Mouse (Mus musculus) neural tube, embryonic 11.5 days (tissue): ENCODE data around the gene Tcta. TPM values are rescaled to one million over a fixed set of nuclear protein-coding genes. Genes with fewer than 3 reads are reported as not detected.
"Not testable (repeated sequence)": the region's sequence is repeated elsewhere in the genome, so short reads cannot be mapped to it uniquely, and the experiment has no call there.

ENCODE experiments used
- ATAC-seq: fragments of 200-750 bp; cut with Nextera tagmentation; 2 replicates; pipeline ENCODE4 v1.8.0; 2017; ENCODE audit warnings: moderate number of reproducible peaks, mild to moderate bottlenecking, moderate TSS enrichment, moderate library complexity; ENCODE audit not compliant: insufficient read depth, low FRiP score, low TSS enrichment
- DNase-seq: peaks from one replicate; pipeline ENCODE4 v3.0.0-alpha.2; 2015; ENCODE audit warnings: low spot score
- H3K27ac ChIP-seq: fragments of 300-500 bp; sonication (generic); 2 replicates; pipeline ENCODE4 v1.5.1; 2014; ENCODE audit warnings: low read depth, mild to moderate bottlenecking, low read length
- H3K27me3 ChIP-seq: fragments of 300-500 bp; sonication (generic); 2 replicates; pipeline ENCODE4 v1.6.1; 2014; ENCODE audit warnings: mild to moderate bottlenecking, low read length, mixed read lengths; ENCODE audit not compliant: control insufficient read depth, insufficient read depth
- H3K36me3 ChIP-seq: fragments of 300-500 bp; sonication (generic); 2 replicates; pipeline ENCODE4 v1.6.1; 2014; ENCODE audit warnings: mild to moderate bottlenecking, low read length, moderate library complexity, mixed read lengths; ENCODE audit not compliant: control insufficient read depth, insufficient read depth
- H3K4me1 ChIP-seq: fragments of 300-500 bp; sonication (generic); 2 replicates; pipeline ENCODE4 v1.6.1; 2014; ENCODE audit warnings: low read length, mixed read lengths; ENCODE audit not compliant: control insufficient read depth, insufficient read depth
- H3K4me2 ChIP-seq: fragments of 300-500 bp; sonication (generic); 2 replicates; pipeline ENCODE4 v1.6.1; 2014; ENCODE audit warnings: low read depth, mild to moderate bottlenecking, moderate library complexity
- H3K4me3 ChIP-seq: fragments of 300-500 bp; sonication (generic); 2 replicates; pipeline ENCODE4 v1.5.1; 2014; ENCODE audit warnings: low read depth, low read length
- H3K9ac ChIP-seq: fragments of 300-500 bp; sonication (generic); 2 replicates; pipeline ENCODE4 v1.6.1; 2014; ENCODE audit warnings: mild to moderate bottlenecking, low read length
- H3K9me3 ChIP-seq: fragments of 300-500 bp; sonication (generic); 2 replicates; pipeline ENCODE4 v1.6.1; 2016; ENCODE audit warnings: low read length; ENCODE audit not compliant: control insufficient read depth
- WGBS: fragments of 180-500 bp; shearing (Covaris S2); extraction: QIAGEN DNeasy Blood & Tissue Kit; methylation state at CpG from one replicate; pipeline ENCODE4 v1.1.7; 2014; 5-methylcytosine and 5-hydroxymethylcytosine counted together
- polyA plus RNA-seq: library from polyadenylated mRNA; unstranded; fragments of >200 nt; fragmentation: Nextera tagmentation; extraction: Ambion mirVana; gene quantifications from 2 replicates; pipeline ENCODE4 v1.2.1, GENCODE M21; 2014

Tcta gene
- polyA plus RNA-seq, 1 experiment from 2014 or later, result 31.4 TPM

DNA sequence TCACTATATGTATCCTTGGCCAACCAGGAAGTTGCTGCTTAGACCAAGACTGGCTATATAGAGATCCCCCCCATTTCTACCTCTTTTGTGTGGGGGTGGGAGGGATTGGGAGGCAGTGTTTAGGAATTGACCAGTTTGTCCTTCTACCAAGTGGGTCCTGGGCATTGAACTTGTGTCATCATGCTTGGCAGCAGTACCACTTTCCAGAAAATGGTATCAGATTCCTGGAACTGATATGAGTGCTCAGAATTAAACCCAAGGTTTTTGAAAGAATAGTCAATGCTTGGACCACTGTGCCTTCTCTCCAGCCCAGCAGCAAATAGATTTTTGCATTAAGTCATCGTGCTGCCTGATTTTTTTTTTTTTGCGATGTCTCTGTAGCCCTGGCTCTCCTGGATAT is 19.9 kb upstream of the Tcta start:
- peaks cover 5% of the 10 kb centered on the region; the same call in 1 of the 2 replicates for H3K36me3 ChIP-seq
- ATAC-seq (no peak), DNase-seq (no peak)
- no peaks in the 10 kb centered on the region for H3K9me3 ChIP-seq
- no peaks in the 10 kb centered on the region for H3K4me1 ChIP-seq
- WGBS, result 98% methylated on average over 2 of the region's 2 CpGs
- H3K27ac ChIP-seq, result no peak overlapping the region
- no peak overlapping the region for H3K4me3 ChIP-seq
- no peak overlapping the region for H3K9ac ChIP-seq
- no peak overlapping the region for H3K4me2 ChIP-seq
- H3K27me3 ChIP-seq, result no peaks in the 10 kb centered on the region

- no peak for DNase-seq
- no peak overlapping the region for H3K4me3 ChIP-seq
- H3K27me3 ChIP-seq, result no peaks in the 10 kb centered on the region
- no peaks in the 10 kb centered on the region for H3K4me1 ChIP-seq
- no peaks in the 10 kb centered on the region for H3K9me3 ChIP-seq
- no peak overlapping the region for H3K9ac ChIP-seq
- no peak overlapping the region for H3K27ac ChIP-seq
- H3K36me3 ChIP-seq, result peaks cover 4% of the 10 kb centered on the region; the same call in 1 of the 2 replicates
- 97% methylated on average over 1 of the region's 1 CpGs for WGBS
- no peak for ATAC-seq
- H3K4me2 ChIP-seq, result no peak overlapping the region
These were observed 18.8 kb upstream of the Tcta start for GRCm38 (mm10) chr9:108324784-108325183.

GRCm38 (mm10) chr9:108322054-108322453 is 16.1 kb upstream of the Tcta start:
- whole genome bisulfite sequencing, result 94% methylated on average over 7 of the region's 7 CpGs
- H3K4me1 ChIP-seq, ATAC-seq, H3K4me2 ChIP-seq, H3K27me3 ChIP-seq, H3K9me3 ChIP-seq, H3K27ac ChIP-seq, DNase-seq, H3K9ac ChIP-seq, H3K4me3 ChIP-seq, H3K36me3 ChIP-seq: not testable (repeated sequence)

DNA sequence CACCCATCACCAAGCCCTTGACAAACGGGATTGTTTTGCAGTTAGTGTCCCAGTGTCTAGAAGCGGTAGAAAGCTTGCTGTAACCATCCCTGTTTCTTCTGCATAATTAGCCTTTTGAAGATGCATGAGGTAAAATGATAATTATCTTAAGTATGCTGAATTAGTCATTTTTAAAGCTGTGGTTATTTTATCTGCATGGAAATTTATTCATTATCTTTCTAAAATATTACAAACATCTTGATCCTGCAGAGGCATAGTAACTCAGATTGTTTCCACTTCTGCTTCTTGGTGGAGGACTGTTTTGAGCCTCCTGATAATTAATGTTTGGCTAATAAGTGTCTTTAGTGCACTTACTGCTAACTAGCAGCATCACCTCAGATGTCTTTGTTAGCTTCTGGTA is 12.5 kb upstream of the Tcta start:
- Histone ChIP-seq H3K4me2 (no peak overlapping the region), H3K9ac (no peak overlapping the region), H3K4me1 (no peaks in the 10 kb centered on the region), H3K4me3 (no peak overlapping the region), H3K27ac (no peak overlapping the region), H3K36me3 (no peaks in the 10 kb centered on the region; the same call in 1 of the 2 replicates), H3K9me3 (no peaks in the 10 kb centered on the region), H3K27me3 (no peaks in the 10 kb centered on the region)
- no peak for DNase-seq
- ATAC-seq, result no peak
- 86% methylated on average over 2 of the region's 2 CpGs for WGBS

- WGBS, result 97% methylated on average over 3 of the region's 3 CpGs
- ATAC-seq (no peak), DNase-seq (no peak)
- Histone ChIP-seq H3K4me1 (no peaks in the 10 kb centered on the region), H3K27me3 (no peaks in the 10 kb centered on the region), H3K4me2 (no peak overlapping the region), H3K4me3 (no peak overlapping the region), H3K9me3 (no peaks in the 10 kb centered on the region), H3K27ac (no peak overlapping the region), H3K9ac (no peak overlapping the region), H3K36me3 (no peaks in the 10 kb centered on the region; the same call in 1 of the 2 replicates)
These were observed 11.6 kb upstream of the Tcta start for GRCm38 (mm10) chr9:108317572-108317971.

DNA sequence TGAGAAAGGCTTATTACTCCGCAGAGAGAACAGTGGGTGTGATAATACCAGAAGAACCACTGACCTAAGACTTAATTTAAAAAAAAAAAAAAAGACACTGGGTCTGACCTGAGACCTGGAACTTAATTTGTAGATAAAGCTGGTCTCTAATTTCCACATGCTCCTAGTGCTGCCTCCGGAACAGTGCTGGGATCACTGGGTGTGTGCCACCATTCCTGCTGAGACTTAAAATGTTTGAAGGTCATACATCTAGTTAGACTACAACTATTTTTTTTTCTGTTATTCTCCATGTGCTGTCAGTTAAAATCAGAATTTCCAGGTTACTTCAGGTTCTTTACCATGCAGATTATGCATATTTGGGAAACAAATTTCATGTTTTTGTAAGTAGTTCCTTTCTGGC is 2.2 kb upstream of the Tcta start:
- no peak overlapping the region; the same call in 1 of the 2 replicates for H3K4me3 ChIP-seq
- H3K27ac ChIP-seq, result no peak overlapping the region
- H3K4me1 ChIP-seq, result peaks cover 18% of the 10 kb centered on the region
- WGBS, result 77% methylated on average over 2 of the region's 2 CpGs
- no peaks in the 10 kb centered on the region for H3K36me3 ChIP-seq
- H3K9ac ChIP-seq, result no peak overlapping the region
- no peaks in the 10 kb centered on the region for H3K27me3 ChIP-seq
- peak overlapping the region; percentile 86 for H3K4me2 ChIP-seq
- no peak for ATAC-seq
- no peaks in the 10 kb centered on the region for H3K9me3 ChIP-seq
- DNase-seq, result no peak

- Histone ChIP-seq H3K4me2 (peak overlapping the region; percentile 86), H3K4me3 (peak overlapping the region; percentile 92), H3K27me3 (no peaks in the 10 kb centered on the region), H3K4me1 (peaks cover 18% of the 10 kb centered on the region), H3K9ac (peak overlapping the region; percentile 95), H3K9me3 (no peaks in the 10 kb centered on the region), H3K36me3 (peaks cover 2% of the 10 kb centered on the region; the same call in 1 of the 2 replicates), H3K27ac (peak overlapping the region; percentile 99)
- no peak for ATAC-seq
- DNase-seq, result no peak
- 27% methylated on average over 12 of the region's 12 CpGs for WGBS
These were observed 1.3 kb upstream of the Tcta start for GRCm38 (mm10) chr9:108307021-108307807.

DNA sequence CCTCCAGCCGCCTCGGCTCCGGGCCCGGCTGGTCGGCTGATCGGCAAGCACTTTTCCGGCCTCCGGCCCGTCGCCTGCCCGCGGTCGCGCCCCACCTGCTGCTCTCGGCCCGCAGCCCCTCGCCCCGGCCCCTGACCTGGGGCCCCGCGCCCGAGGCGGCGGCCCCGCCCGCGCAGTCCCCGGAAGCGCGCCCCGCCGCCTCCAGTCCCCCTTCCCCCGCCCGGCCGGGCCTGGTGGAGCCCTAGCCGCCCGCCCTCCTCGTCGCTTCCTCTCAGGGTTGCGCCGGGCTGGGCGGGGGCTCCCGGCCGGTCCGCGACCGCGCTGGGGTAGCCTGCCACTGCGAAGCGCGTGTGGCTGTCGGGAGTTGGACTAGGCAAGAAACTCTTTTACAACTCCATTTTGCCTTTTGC is 616 bp upstream of the Tcta start:
- H3K27ac ChIP-seq, result peak overlapping the region; percentile 99
- ATAC-seq (peak; percentile 78), DNase-seq (peak; percentile 84)
- H3K27me3 ChIP-seq, result no peaks in the 10 kb centered on the region
- H3K4me1 ChIP-seq, result peaks cover 18% of the 10 kb centered on the region
- H3K9me3 ChIP-seq, result no peaks in the 10 kb centered on the region
- WGBS, result 0% methylated on average over 21 of the region's 51 CpGs
- H3K36me3 ChIP-seq, result peaks cover 2% of the 10 kb centered on the region; the same call in 1 of the 2 replicates
- H3K4me3 ChIP-seq, result peak overlapping the region; percentile 92
- peak overlapping the region; percentile 86 for H3K4me2 ChIP-seq
- H3K9ac ChIP-seq, result peak overlapping the region; percentile 95

DNA sequence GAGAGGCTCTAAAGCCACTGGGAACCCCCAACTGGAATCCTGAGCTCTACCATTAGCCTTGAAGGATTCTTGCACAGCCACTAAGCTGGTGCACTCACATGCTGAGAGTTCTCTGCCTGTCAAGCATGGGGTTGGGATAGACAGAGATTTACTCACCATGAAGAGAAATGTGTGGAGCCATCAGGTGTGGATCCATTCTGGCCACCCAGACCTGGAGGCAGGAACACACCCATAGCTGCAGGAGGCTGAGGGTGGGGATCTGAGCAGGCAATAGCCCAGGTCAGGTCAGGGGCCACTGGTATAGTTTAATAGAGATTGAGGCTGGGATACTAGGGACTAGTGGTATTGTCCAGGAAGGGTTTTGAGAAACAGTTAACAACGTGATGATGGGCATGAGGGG is 790 bp downstream of the Tcta start:
- Histone ChIP-seq H3K36me3 (peaks cover 2% of the 10 kb centered on the region; the same call in 1 of the 2 replicates), H3K4me2 (peak overlapping the region; percentile 86), H3K27me3 (no peaks in the 10 kb centered on the region), H3K4me3 (peak overlapping the region; percentile 92), H3K27ac (peak overlapping the region; percentile 83), H3K9ac (peak overlapping the region; percentile 95), H3K9me3 (no peaks in the 10 kb centered on the region), H3K4me1 (peaks cover 18% of the 10 kb centered on the region)
- WGBS, result 21% methylated on average over 1 of the region's 1 CpGs
- ATAC-seq (0 out of 2 replicates have a peak, but pooled peaks have one; percentile 4), DNase-seq (no peak)
